Mouse (Mus musculus) kidney, postnatal 0 days (tissue): ENCODE measurements at regions not wholly inside any gene's neighbourhood (a gene's known extent, or its start where the extent isn't known, plus 50 kb on each side); places are given as distances from the start of the nearest gene placed in this dataset.
A peak's percentile ranks its signal among the peaks of the same experiment; 100 is the strongest.

ENCODE experiments used
- ATAC-seq: fragments of 200-750 bp; cut with Nextera tagmentation; replicated peaks from 2 replicates; pipeline ENCODE4 v1.8.0; 2017; ENCODE audit warnings: low read depth, moderate number of reproducible peaks, moderate TSS enrichment, moderate library complexity; ENCODE audit not compliant: low FRiP score
- DNase-seq: peaks from one replicate; pipeline ENCODE4 v3.0.0-alpha.2; 2016; ENCODE audit warnings: low spot score
- H3K27ac ChIP-seq: fragments of 300-500 bp; sonication (generic); 2 replicates; pipeline ENCODE4 v1.5.1; 2014; ENCODE audit warnings: mild to moderate bottlenecking
- H3K27me3 ChIP-seq: fragments of 300-500 bp; sonication (generic); 2 replicates; pipeline ENCODE4 v1.6.1; 2014; ENCODE audit warnings: low read length, mixed read lengths; ENCODE audit not compliant: insufficient read depth
- H3K36me3 ChIP-seq: fragments of 300-500 bp; sonication (generic); 2 replicates; pipeline ENCODE4 v1.6.1; 2014; ENCODE audit warnings: low read length, mixed read lengths; ENCODE audit not compliant: insufficient read depth
- H3K4me1 ChIP-seq: fragments of 300-500 bp; sonication (generic); replicated peaks from 2 replicates; pipeline ENCODE4 v1.6.1; 2014; ENCODE audit warnings: antibody characterized with exemption, low read length, mixed read lengths; ENCODE audit not compliant: insufficient read depth
- H3K4me2 ChIP-seq: fragments of 300-500 bp; sonication (generic); 2 replicates; pipeline ENCODE4 v1.6.1; 2014; ENCODE audit warnings: mild to moderate bottlenecking, low read length, moderate library complexity, mixed read lengths
- H3K4me3 ChIP-seq: fragments of 300-500 bp; sonication (generic); replicated peaks from 2 replicates; pipeline ENCODE4 v1.5.1; 2014; ENCODE audit warnings: low read depth, low read length
- H3K9ac ChIP-seq: fragments of 300-500 bp; sonication (generic); 2 replicates; pipeline ENCODE4 v1.6.1; 2014; ENCODE audit warnings: low read depth, low read length
- H3K9me3 ChIP-seq: fragments of 300-500 bp; sonication (generic); replicated peaks from 2 replicates; pipeline ENCODE4 v1.6.1; 2016; ENCODE audit warnings: low read length, inconsistent platforms, mixed read lengths
- CTCF ChIP-seq: IDR thresholded peaks from 2 replicates; pipeline ENCODE4 v1.5.1; 2016; ENCODE audit warnings: antibody characterized with exemption, low read depth, mild to moderate bottlenecking, moderate library complexity
- WGBS: fragments of 180-500 bp; shearing (Covaris S2); extraction: QIAGEN DNeasy Blood & Tissue Kit; methylation state at CpG from one replicate; pipeline ENCODE4 v1.1.7; 2014; 5-methylcytosine and 5-hydroxymethylcytosine counted together

GRCm38 (mm10) chr9:111846366-111846765 is 156.2 kb upstream of the Stac start:
- no peaks in the 10 kb centered on the region for H3K9me3 ChIP-seq
- H3K36me3 ChIP-seq, result no peaks in the 10 kb centered on the region
- no peaks in the 10 kb centered on the region for H3K4me1 ChIP-seq
- H3K4me2 ChIP-seq, result no peak overlapping the region
- no peak overlapping the region for H3K9ac ChIP-seq
- 90% methylated on average over 10 of the region's 10 CpGs for WGBS
- H3K4me3 ChIP-seq, result no peak overlapping the region
- no peaks in the 10 kb centered on the region for H3K27me3 ChIP-seq
- DNase-seq (no peak), ATAC-seq (no peak)
- no peak for TF ChIP-seq CTCF
- H3K27ac ChIP-seq, result no peak overlapping the region

- H3K9me3 ChIP-seq, result no peaks in the 10 kb centered on the region
- WGBS, result 72% methylated on average over 6 of the region's 6 CpGs
- no peak overlapping the region for H3K9ac ChIP-seq
- DNase-seq (peak; percentile 28), ATAC-seq (no peak)
- no peak overlapping the region for H3K4me2 ChIP-seq
- H3K36me3 ChIP-seq, result no peaks in the 10 kb centered on the region
- no peak overlapping the region for H3K27ac ChIP-seq
- H3K4me3 ChIP-seq, result no peak overlapping the region
- no peaks in the 10 kb centered on the region for H3K4me1 ChIP-seq
- no peaks in the 10 kb centered on the region for H3K27me3 ChIP-seq
- no peak for TF ChIP-seq CTCF
These were observed 151.0 kb upstream of the Stac start for GRCm38 (mm10) chr9:111841151-111841550.

- Histone ChIP-seq H3K9ac (no peak overlapping the region), H3K27me3 (no peaks in the 10 kb centered on the region), H3K9me3 (no peaks in the 10 kb centered on the region), H3K27ac (no peak overlapping the region), H3K4me2 (no peak overlapping the region), H3K4me3 (no peak overlapping the region), H3K36me3 (no peaks in the 10 kb centered on the region), H3K4me1 (no peaks in the 10 kb centered on the region)
- ATAC-seq (no peak), DNase-seq (peak; percentile 45)
- no peak for TF ChIP-seq CTCF
- 47% methylated on average over 7 of the region's 7 CpGs for WGBS
These were observed 148.1 kb upstream of the Stac start for GRCm38 (mm10) chr9:111838069-111838820.

GRCm38 (mm10) chr9:111822094-111822493 is 131.9 kb upstream of the Stac start:
- Histone ChIP-seq H3K27ac (no peak overlapping the region), H3K4me2 (no peak overlapping the region), H3K36me3 (no peaks in the 10 kb centered on the region), H3K9me3 (no peaks in the 10 kb centered on the region), H3K4me3 (no peak overlapping the region), H3K27me3 (no peaks in the 10 kb centered on the region), H3K4me1 (no peaks in the 10 kb centered on the region), H3K9ac (no peak overlapping the region)
- DNase-seq, result peak; percentile 18
- no peak for TF ChIP-seq CTCF
- ATAC-seq, result no peak
- WGBS, result 80% methylated on average over 1 of the region's 1 CpGs

GRCm38 (mm10) chr9:111817461-111817860 is 127.3 kb upstream of the Stac start:
- WGBS, result 72% methylated on average over 4 of the region's 4 CpGs
- no peak for ATAC-seq
- peak; percentile 41 for TF ChIP-seq CTCF

GRCm38 (mm10) chr9:111804931-111805330 is 114.8 kb upstream of the Stac start:
- Histone ChIP-seq H3K27me3 (no peaks in the 10 kb centered on the region), H3K4me3 (no peak overlapping the region), H3K9ac (no peak overlapping the region), H3K9me3 (no peaks in the 10 kb centered on the region), H3K4me2 (no peak overlapping the region), H3K27ac (no peak overlapping the region), H3K4me1 (no peaks in the 10 kb centered on the region), H3K36me3 (no peaks in the 10 kb centered on the region)
- no peak for ATAC-seq
- TF ChIP-seq CTCF, result no peak
- DNase-seq, result no peak
- WGBS, result 79% methylated on average over 6 of the region's 6 CpGs

More at GRCm38 (mm10) chr9:111817461-111817860, 127.3 kb upstream of the Stac start:
- Histone ChIP-seq H3K36me3 (no peaks in the 10 kb centered on the region), H3K4me1 (no peaks in the 10 kb centered on the region), H3K27me3 (no peaks in the 10 kb centered on the region), H3K4me3 (no peak overlapping the region), H3K9ac (no peak overlapping the region), H3K9me3 (no peaks in the 10 kb centered on the region), H3K4me2 (no peak overlapping the region), H3K27ac (no peak overlapping the region)
- DNase-seq, result no peak

GRCm38 (mm10) chr9:111801381-111801780 is 111.2 kb upstream of the Stac start:
- no peak for ATAC-seq
- no peak overlapping the region for H3K27ac ChIP-seq
- WGBS, result 82% methylated on average over 5 of the region's 5 CpGs

More at GRCm38 (mm10) chr9:111801381-111801780, 111.2 kb upstream of the Stac start:
- TF ChIP-seq CTCF, result no peak
- DNase-seq, result no peak
- Histone ChIP-seq H3K4me2 (no peak overlapping the region), H3K4me3 (no peak overlapping the region), H3K36me3 (no peaks in the 10 kb centered on the region), H3K27me3 (no peaks in the 10 kb centered on the region), H3K9ac (no peak overlapping the region), H3K4me1 (no peaks in the 10 kb centered on the region), H3K9me3 (no peaks in the 10 kb centered on the region)
